Mouse (Mus musculus) urinary bladder, postnatal 10 days (tissue): ENCODE results near the gene Olfr465-ps1.

Experiments used
- DNase-seq: peaks from one replicate; pipeline ENCODE4 v3.0.0; 2022; ENCODE audit warnings: low spot score

The Olfr465-ps1 gene

DNA sequence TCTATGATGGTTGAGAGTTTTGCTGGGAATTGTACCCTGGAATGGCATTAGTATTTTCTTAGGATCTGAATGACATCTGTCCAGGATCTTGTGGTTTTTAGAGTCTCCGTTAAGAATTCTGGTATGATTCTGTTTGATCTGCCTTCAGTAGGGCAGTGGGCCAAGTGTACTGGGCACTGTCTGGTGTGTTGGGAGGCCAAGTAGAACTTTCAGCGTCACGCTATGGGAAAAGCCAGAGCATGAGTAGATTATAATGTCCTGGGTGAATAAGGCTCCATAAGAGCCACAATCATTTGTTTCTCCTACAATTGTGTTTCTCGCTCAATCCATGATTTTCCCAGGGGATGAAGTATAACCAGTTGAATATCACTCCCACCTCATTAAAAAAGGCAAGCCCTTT lies at the start of gene Olfr465-ps1:
Gene Olfr465-ps1 (plus strand): TSS at position 301 of the 400 bp plus-strand sequence.
- no peak for DNase-seq

DNA sequence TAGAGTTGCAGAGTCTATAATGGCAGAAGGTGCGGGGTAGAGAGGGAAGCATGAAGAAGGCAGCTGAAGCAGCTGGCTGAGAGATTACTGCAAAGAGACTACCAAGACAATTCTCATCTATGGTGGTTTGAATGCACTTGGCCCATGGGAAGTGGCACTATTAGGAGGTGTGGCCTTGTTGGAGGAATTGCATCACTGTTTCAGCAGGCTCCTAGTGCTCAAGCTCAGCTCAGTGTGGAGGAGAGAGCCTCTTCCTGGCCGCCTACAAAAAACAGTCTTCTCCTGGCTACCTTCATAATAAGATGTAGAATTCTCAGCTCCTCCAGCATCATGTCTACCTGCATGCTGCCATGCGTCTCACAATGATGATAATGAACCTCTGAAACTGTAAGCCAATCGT lies 42.0 kb upstream of the Olfr465-ps1 start:
- DNase-seq, result no peak

DNA sequence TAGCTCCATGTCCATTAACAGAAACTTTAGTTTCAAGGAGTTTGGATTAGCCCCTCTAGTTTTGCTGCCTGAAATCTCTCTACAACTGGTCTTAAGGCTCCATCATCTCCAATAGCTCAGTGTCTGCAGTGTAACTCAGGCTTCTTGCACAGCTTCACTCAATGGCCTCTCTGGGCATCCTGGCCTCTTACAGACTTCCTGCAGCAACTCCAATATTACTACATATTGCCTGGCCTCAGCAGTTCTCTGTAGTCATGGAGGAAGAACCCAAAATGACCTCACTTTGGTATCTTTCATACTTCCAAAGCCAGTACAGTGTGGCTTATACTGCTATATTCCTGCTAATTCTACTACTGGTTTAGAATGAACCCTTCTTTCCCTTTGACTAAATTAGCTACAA lies 40.9 kb upstream of the Olfr465-ps1 start:
- no peak for DNase-seq

DNA sequence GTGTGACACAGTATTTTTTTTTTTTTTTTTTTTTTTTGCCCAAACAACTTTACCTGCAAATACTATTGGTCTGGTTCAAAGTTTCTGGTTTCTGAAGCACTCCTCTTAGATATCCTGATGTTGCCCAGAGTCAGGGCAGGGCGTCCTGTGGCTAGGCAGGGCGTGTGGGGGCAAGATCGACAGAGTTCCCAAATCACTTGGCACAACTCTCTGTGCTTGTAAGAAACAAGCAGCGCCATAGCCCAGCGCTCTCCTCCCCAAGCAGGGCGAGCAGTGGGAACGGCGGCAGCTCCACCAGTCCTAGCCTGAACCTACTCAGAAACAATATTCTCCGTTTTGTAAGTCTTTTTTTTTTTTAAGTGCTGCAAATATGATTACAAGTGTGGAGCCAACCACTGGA lies 37.2 kb upstream of the Olfr465-ps1 start:
- DNase-seq, result no peak

DNA sequence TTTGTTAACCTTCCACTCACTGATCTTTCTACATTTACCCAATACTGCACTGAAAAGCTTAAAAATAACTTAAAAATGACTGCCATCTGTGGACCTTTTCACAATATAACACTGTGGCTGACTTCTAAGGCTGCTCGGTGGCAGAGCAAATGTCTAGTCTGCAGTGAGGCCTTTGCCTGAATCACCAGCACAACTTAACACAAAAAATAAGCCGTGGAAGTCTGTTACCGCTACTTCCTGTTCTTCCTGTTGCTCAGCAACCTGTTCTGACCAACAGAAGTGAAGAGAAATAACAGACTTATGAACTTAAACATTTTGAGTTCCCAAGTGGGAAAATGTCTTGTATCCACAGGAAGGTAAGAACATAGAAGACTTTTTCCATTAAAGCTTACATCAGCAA lies 36.7 kb upstream of the Olfr465-ps1 start:
- no peak for DNase-seq

DNA sequence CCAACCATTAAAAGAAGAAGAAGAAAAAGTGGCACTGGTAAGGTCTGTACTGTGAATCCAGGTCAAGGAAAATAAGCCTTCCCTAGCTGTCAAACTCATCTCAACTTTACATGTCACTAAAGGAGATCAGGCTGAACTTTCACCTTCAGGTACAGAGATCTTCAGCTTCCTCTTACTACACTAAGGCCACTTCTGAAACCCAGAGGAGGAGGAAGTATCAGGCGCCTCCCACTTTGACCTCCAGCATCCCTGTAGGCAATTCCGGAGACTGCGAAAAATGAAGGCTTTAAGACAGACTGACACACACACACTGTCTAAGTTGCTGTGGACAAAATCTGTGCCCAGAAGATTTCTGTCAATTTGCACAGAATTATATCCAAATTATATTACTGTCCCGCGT lies 25.9 kb upstream of the Olfr465-ps1 start:
- DNase-seq, result no peak

DNA sequence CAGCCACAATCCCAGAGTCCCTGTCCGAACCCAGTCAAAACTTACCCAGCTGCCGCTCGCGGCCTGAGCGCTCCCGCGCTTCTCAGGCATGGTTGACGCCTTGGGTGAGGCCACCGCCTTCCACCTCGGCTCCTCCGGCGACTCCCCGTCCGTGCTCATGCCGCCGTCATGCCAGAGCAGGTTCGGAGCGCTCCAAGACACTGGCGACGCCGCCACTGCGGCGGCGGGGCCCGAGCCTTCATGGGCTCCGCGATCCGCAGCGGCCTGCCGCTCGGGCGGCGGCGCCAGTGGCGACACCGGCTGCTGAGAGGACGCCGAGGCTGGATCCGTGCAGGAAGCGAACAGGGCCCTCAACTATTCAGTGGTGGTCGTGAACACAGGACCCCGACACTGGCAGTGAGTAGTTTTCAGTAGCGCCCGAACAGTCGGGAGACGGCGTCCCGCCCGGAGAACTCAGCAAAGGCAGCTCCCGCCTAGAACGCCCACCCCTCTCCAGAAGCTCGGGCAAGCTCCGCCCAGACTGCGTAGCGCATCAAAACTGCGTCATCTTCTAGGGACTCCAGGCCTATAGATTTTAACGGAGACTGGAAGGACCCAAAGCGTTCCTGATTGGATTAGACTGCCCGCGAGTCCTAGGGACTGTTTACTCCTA lies 25.3 kb upstream of the Olfr465-ps1 start, which contains the start of gene Mfsd14b:
Gene Mfsd14b (minus strand): TSS at position 517 of the 652 bp plus-strand sequence.
- peak; percentile 53 for DNase-seq

DNA sequence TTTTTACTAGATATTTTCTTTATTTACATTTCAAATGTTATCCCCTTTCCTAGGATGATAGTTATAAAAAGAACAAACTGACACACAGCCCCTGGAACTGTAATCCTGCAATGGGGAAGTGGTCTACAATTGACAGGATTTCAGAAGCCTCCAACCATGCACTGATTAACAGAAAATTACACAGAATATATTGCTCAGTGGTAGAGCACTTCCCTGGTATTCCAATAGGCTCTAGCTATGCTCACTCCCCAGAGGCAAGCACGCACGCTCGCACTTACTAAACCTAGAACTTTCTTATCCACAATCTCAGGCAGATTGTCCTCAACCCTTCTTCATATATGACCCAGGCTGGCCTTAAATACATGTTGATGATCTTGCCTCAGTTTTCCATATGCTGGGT lies 24.6 kb upstream of the Olfr465-ps1 start:
- no peak for DNase-seq

DNA sequence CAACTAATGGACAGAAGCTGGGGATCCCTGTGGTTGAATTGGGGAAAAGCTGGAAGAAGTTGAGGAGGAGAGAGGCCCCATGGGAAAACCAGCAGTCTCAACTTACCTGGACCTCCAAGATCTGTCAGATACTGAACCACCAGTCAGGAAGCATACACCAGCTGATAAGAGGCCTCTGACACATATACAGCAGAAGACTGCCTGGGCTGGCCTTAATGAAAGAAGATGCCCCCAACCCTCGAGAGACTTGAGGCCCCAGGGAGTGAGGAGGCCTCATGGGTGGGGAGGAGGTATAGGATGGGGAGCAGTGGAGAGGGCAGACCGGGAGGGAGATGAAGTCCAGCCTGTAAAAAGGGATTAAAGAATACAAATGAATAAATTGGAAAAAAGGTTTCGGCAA lies 16.9 kb upstream of the Olfr465-ps1 start:
- DNase-seq, result no peak

DNA sequence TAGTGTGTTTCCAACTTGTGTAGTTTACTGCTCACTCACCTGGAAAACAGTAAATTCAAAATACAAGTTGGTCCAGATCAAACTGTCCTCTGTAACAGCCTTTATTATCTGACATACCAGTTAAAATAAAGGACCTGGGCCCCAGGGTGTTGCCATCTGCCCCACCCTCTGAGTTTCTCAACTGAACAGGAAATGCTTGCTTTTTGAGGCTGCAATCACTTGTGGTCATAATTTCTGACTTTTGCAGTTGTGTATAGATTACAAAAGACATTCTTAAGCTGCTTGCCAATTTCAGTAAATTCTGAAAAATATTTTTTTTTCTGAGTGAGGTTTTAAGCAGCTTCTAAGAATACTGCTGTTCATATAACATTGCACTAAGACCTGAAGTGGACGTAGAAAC lies 15.8 kb upstream of the Olfr465-ps1 start:
- DNase-seq, result no peak

DNA sequence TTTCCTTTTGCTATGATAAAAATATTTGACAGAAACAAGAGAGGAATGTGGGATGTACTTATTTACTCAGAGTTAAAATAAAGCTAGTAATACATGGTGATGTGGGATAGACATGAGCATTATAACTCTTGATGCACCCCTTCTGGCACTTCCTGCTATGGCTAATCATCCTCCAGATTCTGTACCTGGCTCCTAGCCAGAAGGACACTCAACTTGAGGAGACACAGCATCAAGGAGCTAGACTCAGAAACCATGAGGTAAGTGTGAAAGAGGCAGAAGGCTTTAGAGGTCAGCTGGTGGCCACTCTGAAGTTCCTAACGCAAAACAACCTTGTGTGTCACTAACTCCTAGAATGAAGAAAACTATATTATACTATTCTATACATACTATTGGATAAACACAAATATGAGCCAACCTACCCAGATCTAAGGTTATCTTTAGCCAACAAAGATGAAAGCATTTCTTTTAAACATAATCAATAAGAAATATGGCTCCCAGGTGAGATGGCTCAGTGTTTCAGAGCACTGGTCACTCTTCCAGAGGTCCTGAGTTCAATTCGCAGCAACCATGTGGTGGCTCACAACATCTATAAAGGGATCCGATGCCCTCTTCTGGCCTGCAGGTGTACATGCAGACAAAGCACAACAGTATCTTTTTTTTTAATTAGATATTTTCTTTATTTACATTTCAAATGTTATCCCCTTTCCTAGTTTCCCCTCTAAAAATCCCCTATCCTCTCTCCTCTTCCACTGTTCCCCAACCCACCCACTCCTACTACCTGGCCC lies 10.6 kb upstream of the Olfr465-ps1 start:
- DNase-seq, result no peak

DNA sequence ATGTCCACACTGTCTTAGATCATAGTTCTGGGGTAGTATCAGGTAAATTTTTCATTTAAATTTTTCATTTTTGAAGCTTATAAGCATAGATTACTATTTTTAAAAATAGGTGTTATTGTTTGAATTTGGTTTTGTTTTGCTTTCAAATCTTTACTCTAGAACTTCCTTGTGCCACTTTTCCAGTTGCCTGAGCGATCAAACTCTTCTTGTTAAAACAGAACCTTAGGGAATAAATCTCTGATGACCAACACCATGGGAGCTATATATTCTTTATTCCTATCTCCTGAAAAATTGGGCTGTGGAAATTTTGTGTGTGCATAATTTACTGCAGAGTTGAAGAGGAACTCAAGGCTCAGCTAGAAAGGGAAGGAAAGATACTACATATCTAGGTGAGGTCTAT lies 12.1 kb downstream of the Olfr465-ps1 start, which contains the start of gene Olfr466:
Gene Olfr466 (plus strand): TSS at position 301 of the 400 bp plus-strand sequence.
- DNase-seq, result no peak

DNA sequence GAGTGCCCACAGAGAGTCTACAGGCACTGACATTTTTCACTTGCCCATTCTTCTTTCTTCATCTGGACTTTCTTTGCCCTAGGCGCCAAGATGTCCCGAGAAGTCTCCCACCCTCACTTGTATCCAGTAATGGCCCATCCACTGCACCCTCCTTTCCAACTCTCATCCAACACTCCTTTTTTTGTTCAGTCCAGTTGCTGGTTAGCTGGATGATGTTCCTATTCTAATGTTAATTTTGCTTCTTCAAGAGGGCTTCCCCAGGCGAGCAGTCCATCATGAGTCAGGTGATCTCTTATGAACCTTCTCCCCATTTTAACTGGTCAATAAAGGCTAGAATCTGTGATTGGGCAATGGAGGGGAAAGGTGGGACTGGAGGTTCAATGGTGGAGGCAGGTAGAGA lies 36.2 kb downstream of the Olfr465-ps1 start:
- DNase-seq, result no peak

DNA sequence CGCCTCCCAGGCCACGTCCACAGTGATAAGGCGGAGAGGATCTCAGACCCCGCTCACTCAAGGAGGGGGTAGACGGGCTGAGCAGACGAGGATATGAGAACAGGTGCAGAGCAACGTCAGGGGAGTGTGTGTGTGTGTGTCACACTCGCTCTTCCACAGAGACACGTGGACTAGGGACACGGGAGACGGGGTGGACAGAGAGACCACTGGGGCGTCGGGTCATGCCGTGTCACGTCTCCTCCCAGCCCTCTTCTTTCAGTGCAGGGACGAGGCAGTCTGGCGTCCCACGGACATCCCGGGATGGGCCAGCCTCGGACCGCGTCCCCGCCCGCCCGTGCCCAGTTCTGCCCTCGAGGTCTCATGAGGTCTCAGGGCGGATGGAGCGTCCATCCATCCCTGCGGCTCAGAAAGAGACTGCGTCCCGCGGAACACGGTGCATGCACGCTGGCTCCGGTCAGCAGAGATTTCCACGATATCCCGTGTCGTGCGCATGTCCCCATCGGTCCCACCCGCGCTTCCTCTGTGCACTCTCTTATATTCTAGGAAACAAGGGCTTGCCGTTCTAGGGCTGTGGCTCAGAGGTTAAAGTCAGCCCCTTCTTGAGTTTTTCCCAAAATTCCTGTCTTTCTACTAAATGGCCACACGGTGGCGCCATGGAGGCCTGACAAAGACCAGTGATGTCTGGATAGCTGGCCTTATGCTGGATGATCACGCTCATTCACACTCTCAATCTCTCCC lies 38.0 kb downstream of the Olfr465-ps1 start:
- no peak for DNase-seq

DNA sequence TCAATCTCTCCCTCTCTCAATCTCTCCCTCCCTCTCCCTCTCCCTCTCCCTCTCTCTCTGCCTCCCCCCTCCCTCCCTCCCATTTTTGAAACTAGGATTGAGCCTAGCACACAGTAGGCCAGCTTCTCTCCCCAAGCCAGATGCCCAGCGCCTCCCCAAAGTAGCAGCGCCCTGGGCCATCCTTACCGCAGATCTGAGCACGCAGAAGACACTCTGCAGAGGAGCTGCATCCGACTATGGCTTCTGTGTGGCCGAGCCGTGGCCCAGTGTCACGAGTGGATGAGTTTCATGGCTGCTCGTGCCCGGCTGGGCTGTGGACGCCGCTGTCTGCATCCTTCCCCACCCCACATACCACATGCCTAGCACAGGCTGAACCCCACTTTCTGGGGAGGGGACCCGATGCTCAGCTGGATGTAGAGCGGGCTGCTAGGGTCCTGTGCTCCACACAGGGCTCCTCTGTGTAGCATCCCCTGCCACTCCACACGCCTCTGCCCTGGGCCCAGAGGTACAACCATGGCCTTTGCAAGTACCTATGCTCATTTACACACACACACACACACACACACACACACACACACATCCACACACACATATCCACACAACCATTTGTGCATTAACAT lies 38.7 kb downstream of the Olfr465-ps1 start:
- DNase-seq, result no peak
